Mouse (Mus musculus) adrenal gland, postnatal 14 days (tissue): Measurements from ENCODE around the gene Odf4. TPM values are rescaled to one million over a fixed set of nuclear protein-coding genes. Genes with fewer than 3 reads are reported as not detected.

Experiments
- total RNA-seq: library from RNA; stranded (reverse); gene quantifications from 2 replicates; pipeline ENCODE4 v1.2.3, GENCODE M21; 2021

Gene Odf4
- total RNA-seq, 1 experiment from 2014 or later = 0.30 TPM

Other genes starting within 250 kb of the Odf4 start
- 34.4 and 36.0 TPM in 2 replicates for gene Myh10, start 235.5 kb downstream of the Odf4 start, total RNA-seq
- 67.1 and 73.2 TPM in 2 replicates for gene Ndel1, start 55.2 kb downstream of the Odf4 start, total RNA-seq
- 0.15 TPM in 1 of 2 replicates, not detected in the other for gene Rnf222, start 38.5 kb downstream of the Odf4 start, total RNA-seq
- gene Rpl26, start 25.5 kb downstream of the Odf4 start, total RNA-seq = 1,094 and 1,263 TPM in 2 replicates
- gene Arhgef15, start 30.4 kb upstream of the Odf4 start, total RNA-seq = 28.7 and 31.9 TPM in 2 replicates
- 54.6 and 55.8 TPM in 2 replicates for gene Slc25a35, start 41.0 kb upstream of the Odf4 start, total RNA-seq
- 16.3 and 24.8 TPM in 2 replicates for gene Rangrf, start 48.1 kb upstream of the Odf4 start, total RNA-seq
- gene Pfas, start 81.4 kb upstream of the Odf4 start, total RNA-seq = 28.1 and 29.0 TPM in 2 replicates
- 24.2 and 27.9 TPM in 2 replicates for gene Ctc1, start 88.8 kb upstream of the Odf4 start, total RNA-seq
- gene Aurkb, start 118.6 kb upstream of the Odf4 start, total RNA-seq = 17.1 and 18.8 TPM in 2 replicates
- gene Borcs6, start 132.6 kb upstream of the Odf4 start, total RNA-seq = 19.2 and 20.6 TPM in 2 replicates
- gene Tmem107, start 143.7 kb upstream of the Odf4 start, total RNA-seq = 12.0 and 12.3 TPM in 2 replicates
- gene Vamp2, start 161.4 kb upstream of the Odf4 start, total RNA-seq = 111 and 139 TPM in 2 replicates
- gene Per1, start 168.1 kb upstream of the Odf4 start, total RNA-seq = 116 and 118 TPM in 2 replicates
- 0.37 TPM in 1 of 2 replicates, not detected in the other for gene Hes7, start 193.3 kb upstream of the Odf4 start, total RNA-seq
- gene 9130213A22Rik, start 195.5 kb upstream of the Odf4 start, total RNA-seq = 0.38 and 0.41 TPM in 2 replicates
- 1.2 and 1.6 TPM in 2 replicates for gene Aloxe3, start 198.8 kb upstream of the Odf4 start, total RNA-seq
- gene Alox12b, start 229.9 kb upstream of the Odf4 start, total RNA-seq = not detected in 2 replicates